Mouse (Mus musculus) heart, adult 18-20 months (tissue): ENCODE measurements around the gene Gm21731. TPM values are rescaled to one million over a fixed set of nuclear protein-coding genes. Genes with fewer than 3 reads are reported as not detected.
"Not testable (repeated sequence)": the region's sequence is repeated elsewhere in the genome, so short reads cannot be mapped to it uniquely, and the experiment has no call there.

ENCODE experiments used
- DNase-seq, 2 experiments: peaks; one replicate each; pipeline ENCODE4 v3.0.0; 2021 to 2022; ENCODE audit warnings: mixed read lengths in 1 of 2
- long read RNA-seq, 2 experiments: library from polyadenylated mRNA; stranded (forward); transcript quantifications; one replicate each; pipeline ENCODE4 v2.0.0; 2021
- total RNA-seq, 2 experiments: library from RNA; stranded (reverse); gene quantifications; 2 replicates each; pipeline ENCODE4 v1.2.3; 2021

Gene Gm21731
- not detected for total RNA-seq
- long read RNA-seq, experiment 1 = 0 reads
- long read RNA-seq, experiment 2 = 0 reads

DNA sequence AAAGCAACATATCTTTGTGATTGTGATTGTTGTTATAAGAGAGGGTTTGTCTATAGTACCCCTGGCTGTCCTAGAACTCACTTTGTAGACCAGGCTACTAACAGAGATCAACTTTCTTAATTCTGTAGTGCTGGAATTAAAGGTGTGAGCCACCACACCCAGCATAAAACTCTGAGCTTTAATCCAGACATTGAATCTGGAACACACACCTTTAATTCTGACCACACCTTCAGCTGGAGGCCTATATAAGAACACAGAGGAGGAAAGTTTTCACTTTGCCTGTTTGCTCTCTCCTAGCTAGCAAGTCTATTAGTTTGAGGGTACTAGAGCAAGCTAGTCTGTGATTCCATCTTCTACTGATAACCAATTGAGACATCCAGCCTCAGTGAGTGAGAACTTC is at the start of gene Gm21731:
Gene Gm21731 (plus strand): TSS at position 301 of the 400 bp plus-strand sequence.
- DNase-seq = not testable (repeated sequence)

DNA sequence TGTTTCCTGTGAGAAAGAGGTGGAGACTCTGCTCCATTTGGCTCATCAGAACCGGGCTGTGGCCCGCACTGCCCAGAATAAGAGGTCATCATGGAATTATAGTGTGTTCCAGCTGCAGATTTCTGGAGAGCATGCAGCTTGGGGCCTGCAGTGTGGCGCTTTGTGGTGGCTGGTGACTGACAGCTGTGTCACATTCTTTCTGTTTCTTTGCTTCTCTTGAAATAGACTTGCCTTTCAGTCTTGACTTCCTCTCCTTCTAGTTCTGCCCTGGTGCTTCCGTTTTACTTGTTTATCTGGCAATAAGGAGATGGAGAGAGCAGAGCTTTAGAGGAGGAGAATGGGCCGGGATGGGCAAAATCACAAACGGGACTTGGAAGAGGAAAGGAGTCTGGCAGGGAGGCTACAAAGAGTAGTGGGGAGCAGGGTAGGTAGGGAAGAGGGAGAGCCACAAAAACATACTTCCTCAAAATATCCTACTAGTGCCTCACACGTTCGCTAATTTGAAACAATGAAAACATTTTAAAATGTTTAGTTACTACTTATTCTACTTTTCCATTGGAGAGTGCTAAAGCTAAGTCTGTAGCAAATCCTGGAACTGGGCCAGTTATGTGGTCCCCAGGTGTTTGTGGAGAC is 42.6 kb upstream of the Gm21731 start:
- not testable (repeated sequence) for DNase-seq

DNA sequence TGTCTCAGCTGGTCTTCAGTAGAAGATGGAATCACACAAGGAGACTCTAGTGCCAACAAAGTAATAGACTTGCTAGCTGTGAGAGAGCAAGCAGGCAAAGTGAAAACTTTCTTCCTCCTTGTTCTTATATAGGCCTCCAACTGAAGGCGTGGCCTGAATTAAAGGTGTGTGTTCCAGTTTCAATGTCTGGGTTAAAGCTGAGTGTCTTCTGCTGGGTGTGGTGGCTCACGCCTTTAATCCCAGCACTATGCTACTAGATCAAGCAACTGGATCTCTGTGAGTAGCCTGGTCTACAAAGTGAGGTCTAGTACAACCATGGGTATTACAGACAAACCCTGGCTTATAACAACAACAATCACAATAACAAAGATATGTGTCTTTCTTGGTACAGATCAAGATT is 23.1 kb upstream of the Gm21731 start, which contains the start of gene Gm21762:
Gene Gm21762 (minus strand): TSS at position 101 of the 400 bp plus-strand sequence.
- not testable (repeated sequence) for DNase-seq

DNA sequence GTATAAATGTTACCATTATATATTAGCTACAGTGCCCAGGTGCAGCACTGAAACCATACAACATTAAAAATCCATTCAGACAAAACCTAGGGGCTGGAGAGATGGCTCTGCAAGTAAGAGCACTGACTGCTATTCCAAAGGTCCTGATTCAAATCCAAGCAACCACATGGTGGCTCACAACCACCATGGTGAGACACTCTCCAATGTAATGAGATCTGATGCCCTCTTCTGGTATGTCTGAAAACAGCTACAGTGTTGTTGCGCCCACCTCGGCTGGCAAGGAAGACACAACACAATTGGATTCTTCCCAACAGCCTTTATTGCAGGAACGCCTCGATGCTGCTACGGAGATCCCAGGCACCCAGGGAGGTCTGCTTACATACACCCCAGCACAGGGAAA is 18.0 kb upstream of the Gm21731 start:
- DNase-seq = not testable (repeated sequence)

DNA sequence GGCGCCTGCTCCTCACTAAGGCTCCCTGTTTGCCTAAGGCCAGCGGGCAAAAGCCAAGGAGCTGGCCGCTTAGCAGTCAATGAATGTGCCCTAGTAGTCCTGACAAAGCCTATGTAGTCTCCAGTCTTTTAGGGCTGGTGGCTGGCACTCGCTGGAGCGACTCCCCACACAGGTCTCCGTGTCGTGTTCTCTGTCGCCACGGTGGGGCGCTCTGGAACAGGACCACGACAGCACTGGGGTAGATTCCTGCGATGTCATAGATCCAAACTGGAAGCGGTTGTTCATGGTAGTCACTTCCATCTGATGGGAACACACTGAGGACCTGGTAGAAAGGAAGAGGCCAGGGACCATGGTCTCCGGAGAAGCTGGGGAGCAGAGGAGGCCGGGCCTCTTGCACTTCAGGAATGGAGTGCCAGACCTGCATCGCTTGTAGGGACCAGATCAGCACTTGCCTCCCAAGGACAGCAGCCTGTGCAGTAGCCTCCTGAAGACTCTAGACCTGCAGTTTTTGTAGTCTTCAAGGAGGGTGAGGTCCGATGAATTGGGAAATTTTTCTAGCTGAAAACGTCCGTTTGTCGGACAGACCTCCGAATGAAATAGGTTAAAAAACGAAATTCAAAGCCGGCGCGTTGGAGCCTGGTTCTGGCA is 15.8 kb upstream of the Gm21731 start:
- not testable (repeated sequence) for DNase-seq

DNA sequence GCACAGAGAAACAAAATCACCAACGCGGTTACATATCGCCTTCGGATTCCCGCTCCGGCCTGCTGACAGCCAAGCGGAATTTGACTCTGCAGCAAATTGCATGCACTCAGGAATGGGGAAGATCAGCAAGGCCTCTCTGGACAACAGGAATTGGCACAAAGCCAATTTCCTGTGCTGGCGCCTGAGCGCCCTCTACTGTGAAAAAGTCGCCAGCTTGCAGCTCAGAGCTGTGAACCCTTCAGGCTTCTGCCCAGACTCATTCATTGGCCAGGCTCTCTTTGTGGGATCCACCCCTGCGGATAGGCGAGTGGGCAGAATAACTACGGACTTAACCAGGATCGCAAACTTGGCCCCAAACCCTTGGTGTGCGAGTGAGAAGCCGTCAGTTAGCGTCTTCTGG is 7.1 kb upstream of the Gm21731 start:
- not testable (repeated sequence) for DNase-seq

DNA sequence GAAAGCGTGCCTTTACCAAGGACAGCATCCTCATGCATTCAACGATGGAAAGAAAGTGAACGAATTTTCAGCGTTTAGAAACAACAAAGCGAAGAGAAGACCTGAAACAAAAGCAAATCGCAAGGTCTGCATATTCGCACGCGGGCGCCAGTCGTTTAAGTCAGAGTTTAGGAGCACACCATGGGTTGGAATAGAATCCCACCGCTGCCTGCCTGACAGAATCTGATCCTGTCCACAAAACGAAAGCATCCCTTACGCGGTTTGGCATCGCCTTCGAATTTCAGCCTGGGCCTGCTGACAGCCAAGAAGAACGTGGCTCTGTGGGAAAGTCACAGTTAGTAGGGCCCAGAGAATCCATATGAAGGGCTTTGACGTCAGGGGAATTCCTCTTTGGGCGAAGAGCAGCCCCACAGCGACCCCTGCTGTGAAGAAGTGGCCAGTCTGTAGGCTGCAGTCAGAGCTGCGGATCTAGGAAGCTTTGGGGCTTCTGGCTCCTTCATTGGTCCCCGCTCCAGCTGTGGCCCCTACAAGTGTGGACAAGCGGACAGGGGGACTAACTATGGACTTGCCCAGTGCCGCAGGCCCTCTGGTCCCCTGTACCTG is 6.4 kb upstream of the Gm21731 start:
- not testable (repeated sequence) for DNase-seq

DNA sequence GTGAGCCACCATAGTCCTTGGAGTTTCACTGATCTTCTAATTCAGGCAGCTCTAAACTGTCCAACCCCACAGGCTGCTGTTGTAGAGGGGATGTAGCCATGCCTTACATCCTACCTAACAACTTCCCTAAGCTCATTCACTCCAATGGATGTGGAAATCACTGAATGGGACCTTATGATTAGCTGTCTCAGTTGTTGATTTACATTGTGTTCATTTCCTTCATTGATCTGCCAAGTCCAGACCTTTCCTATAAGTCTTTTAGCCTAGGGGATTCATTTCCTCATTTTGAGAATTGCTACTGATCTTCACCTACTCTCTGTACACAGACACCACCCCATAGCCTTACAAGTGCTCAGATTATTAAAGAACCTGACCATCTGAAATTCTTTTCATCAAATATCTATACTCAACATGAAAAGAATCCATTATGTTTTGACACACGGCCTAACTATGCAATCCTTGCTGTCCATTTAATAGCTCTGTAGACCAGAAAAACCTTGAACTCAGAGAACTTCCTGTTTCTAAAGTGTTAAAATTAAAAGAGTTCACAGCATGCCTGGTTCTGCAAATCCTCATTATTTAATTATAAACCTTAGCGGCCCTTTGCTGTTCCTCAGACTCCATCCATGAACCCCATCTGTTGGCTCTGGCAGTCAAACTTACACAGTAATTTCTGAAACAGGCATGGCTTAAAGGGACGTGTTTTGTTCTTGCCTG is 12.5 kb downstream of the Gm21731 start:
- not testable (repeated sequence) for DNase-seq

DNA sequence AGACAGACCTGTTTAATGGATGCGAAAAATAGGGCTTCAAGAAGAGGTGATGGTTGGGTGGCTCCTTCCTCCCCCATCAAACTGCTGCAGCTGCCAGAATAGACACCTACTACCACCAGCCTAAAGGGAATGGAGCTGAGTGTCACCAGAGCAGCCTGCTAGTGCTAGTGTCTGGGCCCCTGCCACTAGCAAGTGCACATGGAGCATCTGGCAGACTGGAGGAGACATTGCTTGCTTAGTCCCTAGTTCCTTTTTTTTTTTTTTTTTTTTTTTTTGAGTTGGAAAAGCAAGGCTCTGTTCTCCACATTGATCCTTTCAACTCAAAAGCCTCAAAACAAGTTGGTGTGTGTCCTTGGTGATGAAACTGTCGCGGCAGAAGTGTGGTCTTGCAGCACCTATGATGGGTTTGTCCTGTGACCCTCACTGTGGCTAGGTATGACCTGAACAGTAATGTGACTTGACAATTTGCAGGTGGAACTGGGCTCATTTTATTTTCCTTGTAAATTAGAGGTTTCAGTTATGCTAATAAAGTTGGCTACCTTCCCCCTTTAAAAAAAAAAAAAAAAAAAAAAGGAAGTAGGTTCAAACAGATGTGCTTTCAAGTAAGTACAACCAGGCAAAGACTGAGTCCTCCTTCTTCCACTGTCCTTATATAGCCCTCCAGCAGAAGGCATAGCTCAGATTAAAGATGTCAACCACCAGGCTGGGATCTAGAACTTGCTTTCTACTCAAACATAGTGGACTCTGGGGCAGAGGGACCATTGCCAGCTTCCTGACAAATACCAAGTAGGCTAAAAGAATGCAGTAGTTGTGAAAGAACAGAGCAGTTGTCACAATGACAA is 20.1 kb downstream of the Gm21731 start:
- DNase-seq = not testable (repeated sequence)

DNA sequence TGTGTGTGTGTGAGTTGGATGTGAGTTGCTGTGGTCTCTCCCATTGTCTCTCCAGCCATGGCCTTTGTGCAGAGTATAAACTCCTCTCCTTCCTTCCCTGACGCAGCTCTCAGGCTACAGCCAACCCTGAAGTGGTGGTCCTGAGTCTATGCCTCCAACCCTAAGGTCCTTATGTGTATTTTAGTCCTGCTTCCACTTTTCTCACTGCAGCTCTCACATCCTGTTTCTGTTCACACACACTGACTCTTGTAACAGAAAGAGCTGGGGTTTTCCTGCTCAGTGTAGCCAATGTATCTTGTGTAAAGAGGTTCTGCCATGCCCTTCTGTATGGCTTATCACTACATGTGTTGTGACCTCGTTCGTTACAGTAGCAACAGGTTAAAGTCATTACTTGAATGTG is 20.8 kb downstream of the Gm21731 start:
- not testable (repeated sequence) for DNase-seq

DNA sequence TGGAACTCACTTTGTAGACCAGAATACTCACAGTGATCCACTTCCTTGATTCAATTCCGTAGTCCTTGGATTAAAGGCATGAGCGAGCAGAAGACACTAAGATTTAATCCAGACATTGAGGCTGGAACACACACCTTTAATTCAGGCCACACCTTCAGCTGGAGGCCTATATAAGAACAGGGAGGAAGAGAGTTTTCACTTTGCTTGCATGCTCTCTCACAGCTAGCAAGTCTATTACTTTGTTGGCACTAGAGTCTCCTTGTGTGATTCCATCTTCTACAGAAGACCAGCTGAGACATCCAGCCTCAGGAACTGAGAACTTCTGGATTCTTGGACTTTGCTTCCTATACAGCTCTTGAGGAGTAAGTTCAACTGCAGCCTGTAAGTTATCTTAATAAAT is 24.0 kb downstream of the Gm21731 start, which contains the start of gene AF067061:
Gene AF067061 (plus strand): TSS at position 245 of the 400 bp plus-strand sequence.
- DNase-seq = not testable (repeated sequence)

DNA sequence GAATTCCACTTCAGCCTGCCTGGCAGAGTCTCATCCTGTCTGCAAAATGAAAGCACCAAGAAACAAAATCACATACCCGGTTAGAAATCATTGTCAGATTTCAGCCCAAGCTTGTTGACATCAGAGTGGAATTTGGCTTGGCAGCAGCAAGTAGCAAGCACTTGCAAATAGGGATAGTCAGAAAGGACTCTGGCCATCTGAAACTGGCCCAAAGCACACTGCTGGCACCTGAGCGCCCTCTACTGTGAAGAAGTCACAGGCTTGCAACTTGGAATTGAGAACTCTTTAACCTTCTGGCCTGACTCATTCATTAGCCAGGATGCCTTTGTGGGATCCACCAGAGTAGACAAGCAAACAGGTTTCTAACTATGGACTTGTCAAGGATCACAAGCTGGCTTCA is 38.9 kb downstream of the Gm21731 start:
- DNase-seq = not testable (repeated sequence)

DNA sequence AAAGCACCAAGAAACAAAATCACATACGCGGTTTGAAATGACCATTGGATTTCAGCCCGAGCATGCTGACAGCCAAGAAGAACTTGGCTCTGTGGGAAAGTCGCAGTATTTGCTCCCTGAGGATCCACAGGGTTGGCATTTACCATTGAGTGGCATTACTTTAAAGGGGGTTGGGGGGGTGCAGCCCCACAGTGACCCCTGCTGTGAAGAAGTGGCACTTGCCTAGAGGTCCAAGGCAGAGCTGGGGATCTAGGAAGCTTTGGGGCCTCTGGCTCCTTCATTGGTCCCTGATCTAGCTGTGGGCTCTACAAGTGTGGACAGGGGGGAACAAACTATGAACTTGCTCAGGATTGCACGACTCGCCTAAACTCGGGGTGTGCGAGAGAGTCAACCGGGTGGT is 39.9 kb downstream of the Gm21731 start:
- DNase-seq = no peak

Other genes with a start within 250 kb of the Gm21731 start
- gene Gm36079, start 212.1 kb upstream of the Gm21731 start, total RNA-seq = not detected
- gene Gm21188, start 186.9 kb upstream of the Gm21731 start, total RNA-seq = under 1 TPM; 0.40 to 0.49 TPM
- gene Gm20767, start 98.9 kb upstream of the Gm21731 start, total RNA-seq = not detected
- gene Gm21818, start 66.7 kb upstream of the Gm21731 start, total RNA-seq = not detected
- gene Gm21762, start 23.2 kb upstream of the Gm21731 start, total RNA-seq = not detected
- gene AF067061, start 24.0 kb downstream of the Gm21731 start, total RNA-seq = not detected
- not detected for gene BC147527, start 61.3 kb downstream of the Gm21731 start, total RNA-seq
- gene Tcstv3, start 77.8 kb downstream of the Gm21731 start, total RNA-seq = not detected